Mouse (Mus musculus): ENCODE measurements around the gene Cdkal1. TPM values are rescaled to one million over a fixed set of nuclear protein-coding genes. Genes with fewer than 3 reads are reported as not detected.

Cdkal1 gene
- polyA plus RNA-seq, 1 experiment from 2014 or later: 33.9 TPM

- H3K9me3 ChIP-seq: no peaks in the 10 kb centered on the region
- H3K4me2 ChIP-seq: no peak overlapping the region
- no peak overlapping the region for H3K27ac ChIP-seq
- H3K4me3 ChIP-seq (replicated peaks): no peak overlapping the region
- no peak overlapping the region for H3K9ac ChIP-seq
- no peaks in the 10 kb centered on the region for H3K27me3 ChIP-seq
- H3K4me1 ChIP-seq: no peaks in the 10 kb centered on the region
- 84% methylated on average over 7 of the region's 7 CpGs for WGBS
- ATAC-seq (ENCODE audit: low FRiP score): no peak
- no peaks in the 10 kb centered on the region for H3K36me3 ChIP-seq (replicated peaks)
These were observed 358.2 kb downstream of the Cdkal1 start for GRCm38 (mm10) chr13:29497286-29497685.

- H3K4me2 ChIP-seq: no peak overlapping the region
- no peak for ATAC-seq (ENCODE audit: low FRiP score)
- 74% methylated on average over 8 of the region's 8 CpGs for WGBS
These were observed 365.1 kb downstream of the Cdkal1 start for GRCm38 (mm10) chr13:29490341-29490740.

GRCm38 (mm10) chr13:29489476-29489875, 366.0 kb downstream of the Cdkal1 start:
- ATAC-seq (ENCODE audit: low FRiP score): no peak
- no peaks in the 10 kb centered on the region for H3K9me3 ChIP-seq
- no peak overlapping the region for H3K4me3 ChIP-seq (replicated peaks)
- no peak overlapping the region for H3K4me2 ChIP-seq
- H3K27ac ChIP-seq: no peak overlapping the region
- 83% methylated on average over 5 of the region's 5 CpGs for WGBS
- no peak overlapping the region for H3K9ac ChIP-seq
- no peaks in the 10 kb centered on the region for H3K36me3 ChIP-seq (replicated peaks)
- H3K27me3 ChIP-seq: no peaks in the 10 kb centered on the region
- H3K4me1 ChIP-seq: peaks cover 10% of the 10 kb centered on the region

More at GRCm38 (mm10) chr13:29490341-29490740, 365.1 kb downstream of the Cdkal1 start:
- H3K9ac ChIP-seq: no peak overlapping the region
- no peaks in the 10 kb centered on the region for H3K9me3 ChIP-seq
- H3K36me3 ChIP-seq (replicated peaks): no peaks in the 10 kb centered on the region
- H3K27me3 ChIP-seq: no peaks in the 10 kb centered on the region
- no peak overlapping the region for H3K4me3 ChIP-seq (replicated peaks)
- peaks cover 10% of the 10 kb centered on the region for H3K4me1 ChIP-seq
- H3K27ac ChIP-seq: no peak overlapping the region

GRCm38 (mm10) chr13:29486709-29487108, 368.8 kb downstream of the Cdkal1 start:
- H3K27ac ChIP-seq: no peak overlapping the region
- peak; percentile 72 for ATAC-seq (ENCODE audit: low FRiP score)

GRCm38 (mm10) chr13:29483950-29484349, 371.5 kb downstream of the Cdkal1 start:
- Histone ChIP-seq H3K4me1 (peaks cover 10% of the 10 kb centered on the region), H3K4me3 (replicated peaks) (no peak overlapping the region), H3K9ac (no peak overlapping the region), H3K27ac (no peak overlapping the region), H3K9me3 (no peaks in the 10 kb centered on the region), H3K36me3 (replicated peaks) (no peaks in the 10 kb centered on the region), H3K4me2 (no peak overlapping the region), H3K27me3 (no peaks in the 10 kb centered on the region)
- no peak for ATAC-seq (ENCODE audit: low FRiP score)
- 83% methylated on average over 3 of the region's 3 CpGs for WGBS

More at GRCm38 (mm10) chr13:29486709-29487108, 368.8 kb downstream of the Cdkal1 start:
- peaks cover 10% of the 10 kb centered on the region for H3K4me1 ChIP-seq
- no peaks in the 10 kb centered on the region for H3K9me3 ChIP-seq
- H3K4me2 ChIP-seq: no peak overlapping the region
- 48% methylated on average over 3 of the region's 3 CpGs for WGBS
- no peak overlapping the region for H3K4me3 ChIP-seq (replicated peaks)
- no peaks in the 10 kb centered on the region for H3K36me3 ChIP-seq (replicated peaks)
- H3K9ac ChIP-seq: no peak overlapping the region
- H3K27me3 ChIP-seq: no peaks in the 10 kb centered on the region

GRCm38 (mm10) chr13:29482147-29482863, 373.2 kb downstream of the Cdkal1 start:
- H3K36me3 ChIP-seq (replicated peaks): no peaks in the 10 kb centered on the region
- no peak overlapping the region for H3K27ac ChIP-seq
- H3K27me3 ChIP-seq: no peaks in the 10 kb centered on the region
- WGBS: 77% methylated on average over 9 of the region's 9 CpGs
- no peaks in the 10 kb centered on the region for H3K9me3 ChIP-seq
- ATAC-seq (ENCODE audit: low FRiP score): no peak
- no peak overlapping the region for H3K4me2 ChIP-seq
- no peak overlapping the region for H3K9ac ChIP-seq
- H3K4me3 ChIP-seq (replicated peaks): no peak overlapping the region
- H3K4me1 ChIP-seq: peaks cover 10% of the 10 kb centered on the region

GRCm38 (mm10) chr13:29476421-29476820, 379.1 kb downstream of the Cdkal1 start:
- Histone ChIP-seq H3K9me3 (no peaks in the 10 kb centered on the region), H3K9ac (no peak overlapping the region), H3K27ac (no peak overlapping the region), H3K4me1 (no peaks in the 10 kb centered on the region), H3K27me3 (no peaks in the 10 kb centered on the region), H3K36me3 (replicated peaks) (no peaks in the 10 kb centered on the region), H3K4me2 (no peak overlapping the region), H3K4me3 (replicated peaks) (no peak overlapping the region)
- no peak for ATAC-seq (ENCODE audit: low FRiP score)
- 79% methylated on average over 4 of the region's 4 CpGs for WGBS

GRCm38 (mm10) chr13:29474301-29474700, 381.2 kb downstream of the Cdkal1 start:
- H3K9ac ChIP-seq: no peak overlapping the region
- H3K9me3 ChIP-seq: no peaks in the 10 kb centered on the region
- no peak overlapping the region for H3K4me2 ChIP-seq
- no peaks in the 10 kb centered on the region for H3K4me1 ChIP-seq
- no peak overlapping the region for H3K27ac ChIP-seq
- WGBS: 94% methylated on average over 9 of the region's 9 CpGs
- no peaks in the 10 kb centered on the region for H3K36me3 ChIP-seq (replicated peaks)
- H3K4me3 ChIP-seq (replicated peaks): no peak overlapping the region
- no peak for ATAC-seq (ENCODE audit: low FRiP score)
- H3K27me3 ChIP-seq: no peaks in the 10 kb centered on the region

GRCm38 (mm10) chr13:29473779-29474178, 381.7 kb downstream of the Cdkal1 start:
- Histone ChIP-seq H3K36me3 (replicated peaks) (no peaks in the 10 kb centered on the region), H3K9ac (no peak overlapping the region), H3K4me1 (no peaks in the 10 kb centered on the region), H3K27ac (no peak overlapping the region), H3K4me2 (no peak overlapping the region), H3K4me3 (replicated peaks) (no peak overlapping the region), H3K27me3 (no peaks in the 10 kb centered on the region), H3K9me3 (no peaks in the 10 kb centered on the region)
- ATAC-seq (ENCODE audit: low FRiP score): no peak
- 100% methylated on average over 1 of the region's 1 CpGs for WGBS

GRCm38 (mm10) chr13:29462271-29462670, 393.2 kb downstream of the Cdkal1 start:
- no peak for ATAC-seq (ENCODE audit: low FRiP score)
- H3K4me3 ChIP-seq (replicated peaks): no peak overlapping the region
- H3K27ac ChIP-seq: no peak overlapping the region
- H3K4me1 ChIP-seq: no peaks in the 10 kb centered on the region
- H3K36me3 ChIP-seq (replicated peaks): no peaks in the 10 kb centered on the region
- no peaks in the 10 kb centered on the region for H3K9me3 ChIP-seq
- whole genome bisulfite sequencing: 88% methylated on average over 6 of the region's 6 CpGs
- H3K27me3 ChIP-seq: no peaks in the 10 kb centered on the region
- H3K4me2 ChIP-seq: no peak overlapping the region
- no peak overlapping the region for H3K9ac ChIP-seq

- H3K4me1 ChIP-seq: no peaks in the 10 kb centered on the region
- ATAC-seq (ENCODE audit: low FRiP score): no peak
- no peak overlapping the region for H3K4me3 ChIP-seq (replicated peaks)
- H3K9ac ChIP-seq: no peak overlapping the region
- H3K9me3 ChIP-seq: no peaks in the 10 kb centered on the region
- H3K36me3 ChIP-seq (replicated peaks): no peaks in the 10 kb centered on the region
- no peak overlapping the region for H3K4me2 ChIP-seq
- WGBS: 83% methylated on average over 5 of the region's 5 CpGs
- no peak overlapping the region for H3K27ac ChIP-seq
- no peaks in the 10 kb centered on the region for H3K27me3 ChIP-seq
These were observed 394.7 kb downstream of the Cdkal1 start for GRCm38 (mm10) chr13:29460741-29461140.

GRCm38 (mm10) chr13:29458385-29458784, 397.1 kb downstream of the Cdkal1 start:
- Histone ChIP-seq H3K36me3 (replicated peaks) (no peaks in the 10 kb centered on the region), H3K9ac (no peak overlapping the region), H3K27ac (no peak overlapping the region), H3K4me2 (no peak overlapping the region), H3K4me3 (replicated peaks) (no peak overlapping the region), H3K27me3 (no peaks in the 10 kb centered on the region), H3K9me3 (no peaks in the 10 kb centered on the region), H3K4me1 (no peaks in the 10 kb centered on the region)
- WGBS: 73% methylated on average over 1 of the region's 1 CpGs
- ATAC-seq (ENCODE audit: low FRiP score): no peak

GRCm38 (mm10) chr13:29437067-29437466, 418.4 kb downstream of the Cdkal1 start:
- Histone ChIP-seq H3K36me3 (replicated peaks) (no peaks in the 10 kb centered on the region), H3K9ac (no peak overlapping the region), H3K4me1 (no peaks in the 10 kb centered on the region; the same call in 1 of the 2 replicates), H3K4me2 (no peak overlapping the region), H3K27ac (no peak overlapping the region), H3K9me3 (no peaks in the 10 kb centered on the region), H3K4me3 (replicated peaks) (no peak overlapping the region), H3K27me3 (no peaks in the 10 kb centered on the region)
- WGBS: 79% methylated on average over 2 of the region's 2 CpGs
- no peak for ATAC-seq (ENCODE audit: low FRiP score)
